Mouse (Mus musculus) heart, adult 9 months (tissue): ENCODE results near the gene Fam208b.

Experiments used
- DNase-seq, 2 experiments: peaks; one replicate each; pipeline ENCODE4 v3.0.0; 2022; ENCODE audit warnings: low spot score in 2 of 2

Gene Fam208b

GRCm38 (mm10) chr13:3610795-3611438 lies at the start of gene Fam208b:
TSS of gene Fam208b (minus strand) at chr13:3611108.
- DNase-seq, result peak; percentile 99

- no peak for DNase-seq
These were observed 48.6 kb upstream of the Fam208b start for GRCm38 (mm10) chr13:3659163-3660160.

- no peak for DNase-seq
These were observed 43.5 kb upstream of the Fam208b start for GRCm38 (mm10) chr13:3654432-3654831.

- no peak for DNase-seq
These were observed 39.7 kb upstream of the Fam208b start for GRCm38 (mm10) chr13:3650569-3650968.

- no peak for DNase-seq
These were observed 35.7 kb upstream of the Fam208b start for GRCm38 (mm10) chr13:3646566-3646965.

- DNase-seq, result no peak
These were observed 35.0 kb upstream of the Fam208b start for GRCm38 (mm10) chr13:3645919-3646318.

GRCm38 (mm10) chr13:3644871-3645270 lies 34.0 kb upstream of the Fam208b start:
- no peak for DNase-seq

GRCm38 (mm10) chr13:3642538-3642937 lies 31.6 kb upstream of the Fam208b start:
- DNase-seq, result no peak

GRCm38 (mm10) chr13:3642049-3642448 lies 31.1 kb upstream of the Fam208b start:
- DNase-seq, result no peak

- peak; percentile 10 to 16 for DNase-seq
These were observed 25.9 kb upstream of the Fam208b start for GRCm38 (mm10) chr13:3636797-3637196.

- no peak for DNase-seq
These were observed 24.2 kb upstream of the Fam208b start for GRCm38 (mm10) chr13:3635076-3635475.

- DNase-seq, result peak; percentile 89 to 90
These were observed 23.2 kb upstream of the Fam208b start, which contains the start of gene Asb13 for GRCm38 (mm10) chr13:3633895-3634811. TSS of gene Asb13 (plus strand) at chr13:3634032.

- no peak for DNase-seq
These were observed 22.2 kb upstream of the Fam208b start for GRCm38 (mm10) chr13:3633131-3633530.

- no peak for DNase-seq
These were observed 21.6 kb upstream of the Fam208b start for GRCm38 (mm10) chr13:3632551-3632950.

- DNase-seq, result no peak
These were observed 17.2 kb upstream of the Fam208b start for GRCm38 (mm10) chr13:3628102-3628501.

GRCm38 (mm10) chr13:3627139-3627538 lies 16.2 kb upstream of the Fam208b start:
- DNase-seq, result no peak

GRCm38 (mm10) chr13:3610118-3610794 lies 652 bp downstream of the Fam208b start:
- peak in 1 of 2 experiments; percentile 30 for DNase-seq

GRCm38 (mm10) chr13:3609780-3610117 lies 1.2 kb downstream of the Fam208b start:
- no peak for DNase-seq

GRCm38 (mm10) chr13:3596232-3596631 lies 14.7 kb downstream of the Fam208b start:
- DNase-seq, result no peak

GRCm38 (mm10) chr13:3594311-3594710 lies 16.6 kb downstream of the Fam208b start:
- no peak for DNase-seq

GRCm38 (mm10) chr13:3590789-3591188 lies 20.1 kb downstream of the Fam208b start:
- DNase-seq, result no peak
